Mouse (Mus musculus): ENCODE data around the gene Vmn1r115. TPM values are rescaled to one million over a fixed set of nuclear protein-coding genes. Genes with fewer than 3 reads are reported as not detected.

The Vmn1r115 gene
- not detected for polyA plus RNA-seq (2014; fragmentation: Illumina TruSeq; extraction: RNeasy Lipid Tissue Mini Kit (QIAGEN cat#74804))

DNA sequence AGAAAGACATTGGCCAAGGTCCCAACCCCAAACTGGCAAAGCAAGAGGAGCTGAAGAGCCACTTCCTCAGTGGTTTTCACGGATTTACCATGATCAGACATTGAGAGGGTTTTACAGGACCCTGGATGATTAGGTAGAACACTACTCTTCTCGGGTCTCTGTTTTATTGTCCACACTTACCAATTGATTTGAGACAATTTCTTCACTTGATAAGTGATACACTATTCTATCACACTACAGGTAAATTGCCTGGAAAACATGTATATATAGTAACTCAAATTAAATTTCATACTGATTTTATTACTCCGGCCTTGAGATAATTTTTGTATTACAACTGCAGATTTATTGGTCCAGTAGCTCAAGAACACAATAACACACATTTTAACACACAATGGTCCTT, at the start of gene Vmn1r115:
Gene Vmn1r115 (minus strand): TSS at position 101 of the 400 bp plus-strand sequence.

DNA sequence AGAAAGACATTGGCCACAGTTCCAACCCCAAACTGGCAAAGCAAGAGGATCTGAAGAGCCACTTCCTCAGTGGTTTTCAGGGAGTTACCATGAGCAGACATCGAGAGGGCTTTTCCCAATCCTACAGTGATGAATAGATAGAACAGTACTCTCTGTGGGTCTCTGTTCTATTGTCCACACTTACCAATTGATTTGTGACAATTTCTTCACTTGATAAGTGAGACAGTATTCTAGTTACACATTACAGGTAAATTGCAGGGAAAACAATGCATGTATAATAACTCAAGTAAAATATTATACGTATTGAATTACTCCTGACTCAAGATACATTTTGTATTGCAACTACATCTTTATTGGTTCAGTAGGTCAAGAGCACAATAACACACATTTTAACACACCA, 39.2 kb upstream of the Vmn1r115 start, which contains the start of gene Vmn1r117:
Gene Vmn1r117 (minus strand): TSS at position 101 of the 400 bp plus-strand sequence.

DNA sequence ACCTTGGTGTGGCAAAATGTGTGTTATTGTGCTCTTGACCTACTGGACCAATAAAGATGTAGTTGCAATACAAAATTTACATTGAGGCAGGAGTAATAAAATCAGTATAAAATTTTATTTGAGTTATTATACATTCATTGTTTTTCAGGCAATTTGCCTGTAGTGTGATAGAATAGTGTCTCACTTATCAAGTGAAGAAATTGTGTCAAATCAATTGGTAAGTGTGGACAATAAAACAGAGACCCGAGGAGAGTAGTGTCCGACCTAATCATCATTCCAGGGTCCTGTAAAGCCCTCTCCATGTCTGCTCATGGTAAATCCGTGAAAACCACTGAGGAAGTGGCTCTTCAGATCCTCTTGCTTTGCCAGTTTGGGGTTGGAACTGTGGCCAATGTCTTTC, 27.2 kb upstream of the Vmn1r115 start, which contains the start of gene Vmn1r116:
Gene Vmn1r116 (plus strand): TSS at position 301 of the 400 bp plus-strand sequence.

DNA sequence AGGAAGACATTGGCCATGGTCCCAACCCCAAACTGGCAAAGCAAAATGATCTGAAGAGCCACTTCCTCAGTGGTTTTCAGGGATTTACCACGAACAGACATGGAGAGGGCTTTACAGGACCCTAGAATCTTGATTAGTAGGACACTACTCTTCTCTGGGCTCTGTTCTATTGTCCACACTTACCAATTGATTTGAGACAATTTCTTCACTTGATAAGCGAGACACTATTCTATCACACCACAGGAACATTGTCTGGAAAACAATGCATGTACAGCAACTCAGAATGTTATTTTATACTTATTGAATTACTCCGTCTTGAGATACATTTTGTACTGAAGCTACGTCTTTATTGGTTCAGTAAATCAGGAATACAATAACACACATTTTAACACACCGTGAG, 32.7 kb downstream of the Vmn1r115 start, which contains the start of gene Vmn1r114:
Gene Vmn1r114 (minus strand): TSS at position 101 of the 400 bp plus-strand sequence.

Other genes with a start within 250 kb of the Vmn1r115 start
- not detected for gene Gm4513, start 246.0 kb downstream of the Vmn1r115 start, polyA plus RNA-seq (2014; fragmentation: Illumina TruSeq; extraction: RNeasy Lipid Tissue Mini Kit (QIAGEN cat#74804))
- gene Vmn1r107, start 176.1 kb downstream of the Vmn1r115 start, polyA plus RNA-seq (2014; fragmentation: Illumina TruSeq; extraction: RNeasy Lipid Tissue Mini Kit (QIAGEN cat#74804)): not detected
- gene Vmn1r111, start 141.8 kb downstream of the Vmn1r115 start, polyA plus RNA-seq (2014; fragmentation: Illumina TruSeq; extraction: RNeasy Lipid Tissue Mini Kit (QIAGEN cat#74804)): not detected
- not detected for gene Gm10668, start 114.4 kb downstream of the Vmn1r115 start, polyA plus RNA-seq (2014; fragmentation: Illumina TruSeq; extraction: RNeasy Lipid Tissue Mini Kit (QIAGEN cat#74804))
- not detected for gene Vmn1r112, start 73.8 kb downstream of the Vmn1r115 start, polyA plus RNA-seq (2014; fragmentation: Illumina TruSeq; extraction: RNeasy Lipid Tissue Mini Kit (QIAGEN cat#74804))
- not detected for gene Vmn1r113, start 57.7 kb downstream of the Vmn1r115 start, polyA plus RNA-seq (2014; fragmentation: Illumina TruSeq; extraction: RNeasy Lipid Tissue Mini Kit (QIAGEN cat#74804))
- not detected for gene Vmn1r114, start 32.8 kb downstream of the Vmn1r115 start, polyA plus RNA-seq (2014; fragmentation: Illumina TruSeq; extraction: RNeasy Lipid Tissue Mini Kit (QIAGEN cat#74804))
- not detected for gene Vmn1r116, start 27.3 kb upstream of the Vmn1r115 start, polyA plus RNA-seq (2014; fragmentation: Illumina TruSeq; extraction: RNeasy Lipid Tissue Mini Kit (QIAGEN cat#74804))
- gene Vmn1r117, start 39.1 kb upstream of the Vmn1r115 start, polyA plus RNA-seq (2014; fragmentation: Illumina TruSeq; extraction: RNeasy Lipid Tissue Mini Kit (QIAGEN cat#74804)): not detected
- not detected for gene Vmn1r118, start 67.4 kb upstream of the Vmn1r115 start, polyA plus RNA-seq (2014; fragmentation: Illumina TruSeq; extraction: RNeasy Lipid Tissue Mini Kit (QIAGEN cat#74804))
- gene Vmn1r119, start 167.5 kb upstream of the Vmn1r115 start, polyA plus RNA-seq (2014; fragmentation: Illumina TruSeq; extraction: RNeasy Lipid Tissue Mini Kit (QIAGEN cat#74804)): not detected
- not detected for gene Vmn1r120, start 208.8 kb upstream of the Vmn1r115 start, polyA plus RNA-seq (2014; fragmentation: Illumina TruSeq; extraction: RNeasy Lipid Tissue Mini Kit (QIAGEN cat#74804))

Measured in ovary, adult 10 weeks (tissue).